Mouse (Mus musculus) cerebellum, adult 18-20 months (tissue): ENCODE data around the gene Heatr4.
A peak's percentile ranks its signal among the peaks of the same experiment; 100 is the strongest.
"Not testable (repeated sequence)": the region's sequence is repeated elsewhere in the genome, so short reads cannot be mapped to it uniquely, and the experiment has no call there.

Experiments
- DNase-seq, 2 experiments: peaks; one replicate each; pipeline ENCODE4 v3.0.0; 2021

Heatr4 gene

DNA sequence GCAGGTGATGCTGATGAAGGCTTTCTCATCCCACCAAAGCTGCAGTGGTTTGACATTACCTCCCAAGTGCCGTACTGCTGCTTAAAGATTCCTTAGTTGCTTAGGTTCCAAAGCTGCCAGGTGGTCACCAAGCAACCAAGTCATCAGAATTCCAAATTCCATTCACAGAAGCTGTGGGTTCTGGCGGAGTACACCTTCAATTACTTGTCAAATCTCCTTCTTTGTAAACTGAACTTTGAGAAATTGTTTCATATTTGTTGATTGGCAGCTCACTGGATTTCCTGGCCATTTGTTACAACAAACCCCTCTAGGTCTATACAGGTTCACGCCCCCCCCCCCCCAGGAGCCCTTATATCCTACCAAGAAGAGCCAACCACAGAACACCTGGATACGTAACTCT is at the start of gene Heatr4:
Gene Heatr4, minus strand, starts transcription at position 101 of the 400 bp plus-strand sequence.
- DNase-seq: no peak

DNA sequence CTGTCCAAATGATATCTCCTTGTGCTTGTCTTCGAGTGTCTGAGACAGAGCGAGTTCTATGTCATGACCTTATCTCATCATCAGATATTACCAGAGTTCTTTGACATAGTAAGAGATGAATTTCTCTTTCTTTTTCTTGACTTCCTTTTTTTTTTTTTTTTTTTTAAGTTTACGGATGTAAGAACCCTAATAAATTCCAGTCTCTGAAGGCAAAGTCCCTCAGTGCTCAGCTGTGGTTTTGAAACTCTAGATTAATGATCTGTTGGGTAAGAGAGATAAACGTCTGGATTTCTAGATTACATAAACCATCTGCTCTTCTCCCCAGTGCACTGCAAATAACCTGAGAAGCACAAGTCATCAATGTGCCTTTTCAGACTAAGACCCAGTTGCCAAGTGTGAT is 49.5 kb upstream of the Heatr4 start:
- no peak for DNase-seq

DNA sequence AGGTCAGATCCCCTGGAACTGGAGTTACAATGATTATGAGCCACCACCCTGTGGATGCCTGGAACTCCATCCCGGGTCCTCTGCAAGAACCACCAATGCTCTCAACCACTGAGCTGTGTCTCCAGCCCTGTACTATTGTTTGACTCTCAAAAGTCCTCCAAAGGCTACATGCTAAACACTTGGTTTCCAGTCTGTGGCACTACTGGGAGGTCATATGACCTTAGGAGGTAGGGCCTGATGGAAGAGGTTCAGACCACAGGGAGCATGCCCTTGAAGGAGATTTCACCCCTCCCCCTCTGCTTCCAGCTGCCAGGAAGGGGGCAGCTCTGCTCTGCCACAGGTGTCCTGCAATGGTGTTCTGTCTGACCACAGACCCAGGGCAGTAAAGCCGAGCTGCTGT is 48.6 kb upstream of the Heatr4 start:
- DNase-seq: not testable (repeated sequence)

DNA sequence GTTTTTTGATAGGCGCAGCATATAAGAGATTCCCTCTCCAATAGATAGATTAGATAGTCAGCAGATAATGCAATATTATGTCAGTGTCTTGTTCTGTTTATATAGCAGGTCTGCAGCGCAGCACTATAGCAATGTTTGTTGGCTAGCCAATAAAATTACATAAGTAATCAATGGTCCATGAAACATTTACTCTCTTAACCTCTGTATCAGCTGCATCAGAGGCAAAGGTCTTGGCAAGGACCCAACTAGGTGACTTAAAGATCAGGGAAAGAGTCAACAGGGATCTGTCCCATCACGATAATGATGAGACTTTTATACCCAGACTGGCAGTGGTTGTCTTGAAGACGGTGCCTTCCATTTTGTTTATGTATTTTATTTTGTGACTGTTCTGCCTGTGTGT is 48.2 kb upstream of the Heatr4 start:
- no peak for DNase-seq

DNA sequence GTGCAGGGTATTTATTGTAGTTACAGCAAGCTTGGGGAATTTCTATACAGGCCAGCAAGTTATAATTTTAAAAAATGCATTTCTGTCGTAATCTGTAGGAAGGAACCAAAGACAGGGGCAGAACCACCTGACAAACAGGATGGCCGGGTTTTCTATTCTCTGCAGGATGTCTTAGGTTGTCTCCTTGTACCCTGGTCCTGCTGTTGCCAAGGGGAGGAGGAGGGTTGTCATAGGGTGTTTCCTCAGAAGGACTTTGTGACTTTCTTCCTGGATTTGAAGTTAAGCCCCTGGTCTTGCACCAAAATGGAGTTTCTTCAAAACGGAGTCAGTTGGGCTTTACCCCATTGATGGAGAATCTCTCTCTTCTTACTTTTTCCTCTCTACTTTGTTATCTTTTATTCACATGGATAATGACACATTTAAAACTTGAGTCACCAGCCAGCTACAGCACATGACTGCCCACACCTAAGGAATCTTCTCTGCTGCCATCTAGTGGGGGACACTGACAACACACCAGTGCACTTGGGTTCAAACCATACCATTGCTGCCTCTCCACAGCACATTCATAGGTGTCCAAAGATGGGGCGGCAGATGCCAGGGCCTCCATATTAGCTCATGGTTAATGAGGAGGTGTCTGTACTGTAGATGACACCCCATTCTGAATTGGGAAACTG is 46.1 kb upstream of the Heatr4 start:
- DNase-seq: peak; percentile 82 to 83

DNA sequence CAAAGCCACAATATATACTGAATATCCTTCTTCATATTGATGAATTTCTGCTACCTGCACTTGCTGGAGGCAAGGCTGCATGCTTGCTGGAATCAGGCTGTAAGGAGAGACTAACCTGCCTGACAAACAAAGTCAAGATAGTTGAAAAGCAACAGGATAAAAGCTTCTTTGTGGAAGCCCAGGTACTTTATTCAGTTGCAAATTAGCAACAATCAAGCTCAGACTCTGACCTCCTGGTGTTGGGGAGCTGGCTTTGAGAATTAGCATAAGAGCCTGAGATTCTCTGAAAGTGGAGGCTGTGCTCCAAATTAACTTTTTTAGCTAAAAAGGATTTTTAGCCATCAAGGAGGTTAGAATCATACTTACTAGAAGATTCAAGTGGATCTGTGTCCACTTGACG is 44.4 kb upstream of the Heatr4 start:
- DNase-seq: not testable (repeated sequence)

DNA sequence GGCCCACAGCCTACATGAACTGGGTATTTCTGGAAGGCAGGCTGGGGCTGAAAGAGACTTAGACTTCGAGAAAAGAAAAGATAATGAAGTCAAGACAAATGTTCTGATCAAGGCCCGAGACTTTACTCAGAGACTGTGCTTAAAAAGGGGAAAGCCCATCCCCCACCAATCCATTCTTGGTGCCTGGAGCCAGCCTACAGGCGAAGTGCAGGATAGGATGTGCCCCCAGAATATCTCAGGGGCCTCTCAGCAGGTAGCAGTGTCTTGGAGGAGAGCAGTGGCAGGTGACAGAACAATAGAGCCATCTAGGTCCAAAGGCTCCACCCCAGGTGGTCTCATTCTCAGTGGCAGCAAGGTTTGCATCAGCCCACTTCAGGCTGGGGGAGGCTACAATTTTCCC is 43.7 kb upstream of the Heatr4 start:
- not testable (repeated sequence) for DNase-seq

DNA sequence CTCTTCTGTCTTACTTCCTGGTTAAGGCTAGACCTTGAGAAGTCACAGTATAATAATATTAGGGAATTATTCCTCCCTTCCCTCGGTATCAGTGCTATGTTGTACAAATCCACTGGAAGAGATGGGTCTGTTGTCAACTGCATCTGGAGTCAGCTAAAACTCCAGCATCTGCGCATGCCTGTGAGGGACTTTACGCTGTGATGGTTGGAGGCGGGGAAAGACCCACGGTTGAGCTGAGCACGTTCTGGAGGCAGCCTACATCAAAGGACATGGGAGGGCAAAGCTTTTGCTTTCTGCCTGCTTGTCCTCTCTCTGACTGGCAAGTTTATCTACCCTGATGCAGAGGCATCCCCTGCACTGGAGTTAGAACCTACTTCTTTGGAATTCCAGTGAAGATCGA is 41.2 kb upstream of the Heatr4 start:
- DNase-seq: no peak

DNA sequence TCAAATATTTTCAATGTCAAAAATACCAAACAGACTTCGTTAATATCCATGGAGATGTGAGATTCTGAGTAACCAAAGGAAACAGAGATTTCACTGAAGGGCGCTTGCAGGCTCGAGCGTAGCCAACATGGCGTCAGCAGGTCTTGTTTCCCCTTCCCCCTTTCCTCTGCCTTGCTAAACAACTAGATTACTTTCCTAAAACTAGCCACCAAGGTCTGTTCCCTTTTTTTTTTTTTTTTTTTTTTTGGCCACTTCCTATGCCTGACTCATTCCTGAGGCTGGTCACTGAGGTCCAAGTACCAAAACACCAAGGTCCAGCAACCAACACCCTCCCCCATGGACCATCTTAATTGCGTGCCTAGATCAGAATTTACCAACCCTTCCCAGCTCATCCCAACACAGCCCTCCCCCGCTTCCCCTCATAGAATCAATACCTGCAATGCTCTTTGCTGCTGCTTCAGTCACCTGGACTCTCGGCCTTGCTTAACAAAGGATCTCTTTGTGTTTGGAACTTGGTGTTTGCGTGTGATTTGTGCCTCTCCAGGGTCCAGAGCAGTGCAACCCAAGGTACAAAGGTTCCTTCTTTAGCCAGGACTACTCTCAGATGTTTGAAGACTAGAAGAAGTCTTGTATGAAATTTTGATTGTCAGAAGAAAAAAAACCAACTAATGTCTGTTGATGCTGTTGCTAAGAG is 38.5 kb upstream of the Heatr4 start:
- DNase-seq: no peak

DNA sequence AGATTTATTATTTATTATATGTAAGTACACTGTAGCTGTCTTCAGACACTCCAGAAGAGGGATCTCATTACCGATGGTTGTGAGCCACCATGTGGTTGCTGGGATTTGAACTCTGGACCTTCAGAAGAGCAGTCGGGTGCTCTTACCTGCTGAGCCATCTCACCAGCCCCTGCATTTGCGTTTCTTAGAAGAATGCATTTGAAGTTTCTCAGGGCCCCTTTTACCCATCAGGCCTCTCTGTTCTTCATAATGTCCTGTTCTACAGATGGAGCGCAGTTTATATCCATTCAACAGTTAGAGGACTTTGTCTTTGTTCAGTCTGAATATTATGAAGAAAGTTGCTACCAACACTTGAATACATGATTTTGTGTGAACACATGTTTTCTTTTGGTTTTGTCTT is 37.6 kb upstream of the Heatr4 start:
- DNase-seq: not testable (repeated sequence)

DNA sequence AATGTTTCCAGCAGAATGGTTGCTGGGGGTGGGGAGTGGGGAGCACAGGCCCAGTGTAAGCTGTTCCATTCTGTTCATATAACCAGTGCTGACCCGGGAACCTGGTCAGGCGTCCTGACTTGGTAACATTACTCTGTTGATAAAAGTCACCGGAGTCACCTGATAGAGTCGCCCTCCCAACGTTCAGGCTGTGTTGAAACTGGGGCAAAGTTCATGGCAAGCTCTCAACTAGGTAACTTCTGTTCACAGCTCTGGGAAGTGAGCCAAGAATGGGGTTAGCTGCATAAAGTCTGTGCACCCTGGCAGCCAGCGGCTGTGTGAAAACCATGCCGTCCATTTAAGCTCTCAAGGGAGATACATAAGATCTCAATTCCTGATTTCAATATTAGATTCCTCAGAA is 35.9 kb upstream of the Heatr4 start:
- DNase-seq: not testable (repeated sequence)

DNA sequence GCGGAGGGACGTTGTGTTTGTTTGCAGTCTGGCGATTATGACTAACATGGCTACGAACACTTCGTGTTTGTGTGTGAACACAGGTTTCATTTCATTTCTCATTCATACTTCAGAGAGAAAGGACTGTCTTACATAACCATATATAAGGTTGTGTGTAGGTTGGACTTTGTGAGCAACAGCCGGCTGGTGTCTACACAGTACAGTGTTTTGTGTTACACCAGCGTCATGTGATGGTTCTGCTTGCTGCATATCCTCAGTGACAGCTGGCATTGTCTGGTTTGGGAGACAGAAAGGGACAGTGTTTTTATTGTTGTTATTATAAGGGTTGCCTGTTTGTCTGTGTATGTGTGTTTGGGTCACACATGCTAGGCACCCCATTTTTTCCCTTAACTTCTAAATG is 29.0 kb upstream of the Heatr4 start:
- no peak for DNase-seq

DNA sequence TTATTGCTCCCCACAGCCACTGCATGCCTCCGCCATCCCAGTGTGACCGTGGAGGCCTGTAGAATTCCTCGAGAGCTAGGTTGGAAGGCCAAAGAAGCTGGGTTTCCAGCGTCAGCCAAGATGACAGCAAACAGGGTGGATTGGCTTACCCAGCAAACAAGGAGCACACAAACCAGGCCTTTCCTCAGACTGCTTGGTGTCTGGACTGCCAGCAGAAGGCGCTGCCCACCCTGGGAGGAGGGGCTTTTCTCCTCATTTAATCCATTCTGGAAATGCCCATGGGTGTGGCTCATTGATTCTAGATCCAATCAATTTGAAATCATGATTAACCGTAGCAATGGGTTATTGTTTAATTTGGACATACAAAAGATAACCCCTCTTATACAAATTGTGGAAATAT is 28.5 kb upstream of the Heatr4 start:
- DNase-seq: no peak

DNA sequence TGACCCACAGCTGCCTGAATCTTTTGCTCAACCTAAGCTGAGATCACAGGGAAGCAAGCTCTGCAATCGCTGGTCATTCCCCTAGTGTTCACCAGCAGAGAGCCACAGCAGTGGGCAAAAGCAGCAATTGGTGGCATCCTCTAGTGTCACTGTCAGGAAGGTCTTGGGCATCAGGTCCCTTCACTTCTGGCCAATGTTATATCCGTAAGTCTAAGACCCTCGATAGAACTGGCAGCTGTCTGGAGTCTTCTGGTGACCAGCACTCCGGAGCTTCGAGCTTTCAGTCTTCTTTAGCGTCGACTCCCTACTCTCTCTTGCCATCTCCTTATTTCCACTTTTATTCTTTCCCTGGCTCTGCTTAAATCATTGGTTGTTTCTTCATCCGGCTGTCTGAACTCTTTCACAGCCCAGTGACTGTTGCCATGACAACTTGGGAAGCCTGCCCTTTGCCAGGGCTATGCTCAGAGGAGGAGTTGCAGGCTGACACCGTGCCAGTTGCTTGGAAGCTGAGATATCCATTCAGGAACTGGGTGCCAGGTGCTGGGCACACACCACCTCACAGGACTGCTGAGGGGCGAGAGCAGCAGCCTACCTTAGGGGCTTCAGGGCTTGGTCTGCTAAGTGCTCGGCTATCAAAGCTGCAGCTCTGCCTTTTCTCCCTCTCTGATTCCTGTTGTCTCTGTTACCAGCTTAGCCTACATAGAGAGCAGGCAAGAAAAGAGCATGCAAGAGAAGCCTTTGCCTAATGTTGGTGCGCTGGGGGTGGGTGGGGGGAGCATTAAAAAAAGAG is 26.8 kb upstream of the Heatr4 start:
- DNase-seq: peak; percentile 73 to 83

DNA sequence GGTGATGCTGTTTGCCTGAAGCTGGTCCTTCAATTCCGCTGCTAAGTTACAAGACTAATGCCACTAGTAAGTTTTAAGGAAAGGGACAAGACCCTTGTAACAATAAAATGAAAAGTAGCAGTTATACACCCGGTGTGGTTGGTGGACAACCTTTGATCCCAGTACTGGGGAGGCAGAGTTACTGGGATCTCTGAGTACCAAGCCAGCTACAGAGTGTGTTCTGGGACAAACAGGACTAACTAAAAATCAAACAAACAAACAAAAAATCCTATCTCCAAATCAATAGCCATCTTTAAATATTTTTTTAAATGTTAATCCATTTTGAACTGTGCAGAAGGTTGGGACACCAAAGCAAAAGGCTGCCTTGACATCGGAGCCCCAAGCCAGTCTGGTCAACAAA is 25.5 kb upstream of the Heatr4 start:
- no peak for DNase-seq

DNA sequence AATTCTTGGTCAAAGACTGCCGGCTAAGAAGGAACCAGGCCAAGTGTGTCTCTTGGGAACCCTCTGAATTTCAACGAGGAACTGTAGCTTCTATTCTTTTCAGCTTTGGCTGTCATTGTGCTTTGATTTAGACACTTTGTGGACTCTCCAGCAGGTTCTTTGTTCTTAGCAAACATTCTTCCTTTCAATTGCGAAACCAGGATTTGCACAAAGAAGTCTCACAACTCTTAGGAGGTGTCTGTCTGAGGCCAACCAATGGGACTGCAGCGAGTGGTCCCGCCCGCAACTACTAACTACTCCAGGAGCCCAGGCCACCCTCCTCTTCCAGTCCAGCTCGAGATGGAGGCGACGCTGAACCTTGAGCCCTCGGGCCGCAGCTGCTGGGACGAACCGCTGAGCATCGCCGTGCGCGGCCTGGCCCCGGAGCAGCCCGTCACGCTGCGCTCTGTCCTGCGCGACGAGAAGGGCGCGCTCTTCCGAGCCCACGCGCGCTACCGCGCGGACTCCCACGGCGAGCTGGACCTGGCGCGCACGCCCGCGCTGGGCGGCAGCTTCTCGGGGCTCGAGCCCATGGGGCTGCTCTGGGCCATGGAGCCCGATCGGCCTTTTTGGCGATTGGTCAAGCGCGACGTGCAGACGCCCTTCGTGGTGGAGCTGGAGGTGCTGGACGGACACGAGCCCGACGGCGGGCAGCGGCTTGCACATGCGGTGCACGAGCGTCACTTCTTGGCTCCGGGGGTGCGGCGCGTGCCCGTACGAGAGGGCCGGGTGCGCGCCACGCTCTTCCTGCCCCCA is 24.7 kb upstream of the Heatr4 start, which contains the start of gene Acot1:
Gene Acot1, plus strand, starts transcription at position 320 of the 795 bp plus-strand sequence.
- DNase-seq: peak; percentile 47 to 55

DNA sequence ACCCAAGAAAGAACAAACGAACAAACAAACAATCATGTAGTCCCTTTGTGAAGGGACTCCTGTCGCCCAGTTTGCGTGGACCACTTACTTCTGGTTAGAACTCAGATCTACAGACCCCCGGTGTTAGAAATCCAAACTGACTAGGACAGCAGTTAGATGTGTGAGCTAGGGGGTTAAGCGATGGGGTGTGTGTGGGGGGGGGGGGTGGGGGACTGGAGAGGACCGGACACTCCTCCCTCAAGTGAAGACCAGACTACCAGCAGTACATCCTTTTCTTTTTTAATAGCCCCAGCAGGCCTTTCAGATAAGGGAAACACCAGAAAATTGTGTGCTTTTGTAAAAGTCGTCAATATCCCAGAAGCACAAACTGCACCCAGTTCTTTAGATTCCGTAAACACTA is 24.1 kb upstream of the Heatr4 start:
- no peak for DNase-seq

DNA sequence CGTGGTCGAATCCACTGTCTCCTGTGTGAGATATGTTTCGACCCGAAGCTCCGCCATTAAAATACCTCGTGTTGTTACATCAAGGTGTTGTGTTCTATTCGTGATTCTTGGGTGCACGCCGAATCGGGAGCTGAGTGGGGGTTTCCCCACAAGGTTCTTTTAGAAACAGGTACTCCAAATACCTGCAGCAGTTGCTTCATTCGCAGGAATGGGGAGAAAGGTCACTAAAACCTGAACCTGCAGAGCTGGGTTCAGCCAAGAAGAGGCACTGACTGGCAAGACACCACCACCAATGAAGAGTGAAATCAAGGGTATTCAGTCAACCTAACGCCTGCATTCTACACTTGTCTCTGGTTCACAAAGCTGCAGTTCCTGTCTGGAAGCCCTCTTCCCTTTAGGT is 23.6 kb upstream of the Heatr4 start:
- no peak for DNase-seq

DNA sequence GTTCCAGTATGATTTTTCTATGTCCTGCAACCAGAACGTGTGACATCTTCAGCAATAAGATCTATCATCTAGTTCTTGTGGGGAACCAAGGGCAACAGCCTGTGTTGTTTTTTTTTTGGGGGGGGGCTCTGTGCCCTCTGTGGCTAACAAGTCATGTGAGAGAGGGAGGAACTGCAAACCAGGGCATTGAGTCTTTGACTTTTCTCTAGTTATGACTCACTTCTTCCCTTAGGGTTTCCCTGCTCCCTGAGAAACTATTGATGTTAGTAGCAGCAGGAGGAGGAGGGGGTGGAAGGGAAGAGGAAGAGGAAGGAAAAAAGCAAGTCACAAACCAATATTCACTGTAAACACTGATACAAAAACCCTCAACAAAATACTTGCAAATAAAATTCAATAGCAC is 19.2 kb upstream of the Heatr4 start:
- no peak for DNase-seq

DNA sequence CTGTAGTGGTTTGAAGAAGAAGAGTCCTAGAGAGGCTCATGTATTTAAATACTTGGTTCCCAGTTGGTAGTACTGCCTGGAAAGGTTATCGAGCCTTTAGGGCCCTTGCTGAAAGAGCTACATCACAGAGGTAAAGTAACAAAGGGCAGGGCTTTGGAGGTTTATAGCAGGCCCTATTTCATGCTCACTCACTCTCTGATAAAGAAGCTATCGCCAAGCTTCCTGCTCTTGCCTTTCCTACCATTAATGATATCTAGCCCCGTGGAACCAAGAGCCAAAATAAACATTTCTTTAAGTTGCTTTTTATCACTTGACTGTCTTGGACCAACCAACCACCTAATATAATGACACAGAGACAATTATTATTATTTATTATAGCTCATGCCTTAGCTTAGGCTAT is 15.8 kb upstream of the Heatr4 start:
- no peak for DNase-seq

DNA sequence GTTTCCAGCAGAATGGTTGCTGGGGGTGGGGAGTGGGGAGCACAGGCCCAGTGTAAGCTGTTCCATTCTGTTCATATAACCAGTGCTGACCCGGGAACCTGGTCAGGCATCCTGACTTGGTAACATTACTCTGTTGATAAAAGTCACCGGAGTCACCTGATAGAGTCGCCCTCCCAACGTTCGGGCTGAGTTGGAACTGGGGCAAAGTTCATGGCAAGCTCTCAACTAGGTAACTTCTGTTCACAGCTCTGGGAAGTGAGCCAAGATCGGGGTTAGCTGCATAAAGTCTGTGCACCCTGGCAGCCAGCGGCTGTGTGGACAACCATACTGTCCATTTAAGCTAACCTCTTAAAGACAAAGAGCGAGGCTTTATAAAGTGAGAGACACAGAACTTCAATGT is 14.6 kb upstream of the Heatr4 start:
- DNase-seq: not testable (repeated sequence)

DNA sequence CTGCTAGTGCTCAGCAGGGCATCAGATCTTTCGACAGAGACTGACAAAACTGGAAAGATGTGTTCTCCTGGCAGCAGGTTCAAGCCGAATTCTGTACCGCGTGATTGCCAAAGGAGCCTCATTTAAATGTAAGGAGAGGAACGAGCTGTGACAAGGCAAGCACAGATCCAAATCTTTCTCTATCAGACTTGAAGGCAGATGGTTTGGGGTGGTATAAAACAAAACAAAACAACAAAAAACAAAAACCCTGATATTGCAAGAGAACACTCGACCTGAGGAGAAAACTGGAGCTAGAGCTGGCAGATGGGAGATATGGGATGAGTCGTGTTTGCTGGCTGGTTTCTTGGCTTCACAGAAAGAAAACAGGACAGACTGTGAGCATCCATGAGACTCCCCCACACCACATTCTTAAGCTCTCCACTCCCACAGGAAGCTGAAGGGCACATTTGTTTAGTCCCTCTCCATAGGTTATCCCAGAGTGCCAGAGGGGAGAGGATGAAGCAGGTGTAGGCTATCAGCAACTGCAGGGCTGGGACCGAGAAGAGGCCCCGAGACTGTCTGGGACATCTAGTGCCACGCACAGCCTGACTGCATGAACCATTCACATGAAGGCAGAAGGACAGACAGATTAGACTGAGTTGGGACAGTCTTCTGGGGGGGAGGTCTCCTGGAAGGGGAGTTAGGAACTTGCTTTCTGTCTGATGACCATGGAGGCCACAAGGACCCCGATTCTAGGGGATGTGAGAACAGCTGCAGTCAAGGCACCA is 13.9 kb upstream of the Heatr4 start:
- DNase-seq: no peak
